9 mouse cellular contexts compared by ENCODE assay signal in the genomic region with DNA sequence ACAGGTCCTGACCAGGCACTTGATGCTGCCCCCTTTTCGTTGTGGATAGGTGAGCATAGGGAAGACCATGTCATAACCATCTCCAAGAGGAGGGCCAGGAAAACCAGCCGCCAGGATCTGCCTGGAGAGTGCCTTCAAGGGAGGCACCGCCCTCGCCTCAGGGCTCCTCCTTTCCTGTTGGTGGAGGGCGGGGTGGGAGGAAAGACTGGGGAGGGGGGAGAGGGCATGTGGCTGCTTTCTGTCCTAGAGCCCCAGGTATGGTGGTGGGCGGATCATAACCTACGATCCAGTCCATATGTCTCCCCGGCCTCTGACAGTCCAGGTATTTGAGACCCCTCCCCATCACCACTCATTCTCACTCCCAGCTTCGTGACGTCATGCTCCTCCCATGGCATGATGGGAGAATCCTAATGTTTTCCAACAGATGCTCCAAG. TPM values are rescaled to one million over a fixed set of nuclear protein-coding genes. Genes with fewer than 3 reads are reported as not detected.
A peak's percentile ranks its signal among the peaks of the same experiment; 100 is the strongest.
DNase-seq lines count a peak whose midpoint lies in the region; ATAC-seq and TF ChIP-seq lines count a peak whose summit lies in the region.
"Had no signal": no experiment of that assay in that cellular context is flagged by ENCODE, and none has a peak within 500 bp of the region (broad histone marks: within the 10 kb centered on the region; RNA-seq: fewer than 3 reads in every experiment).

No protein-coding gene starts in this region.

- 8% methylated on average over 10 of the region's 10 CpGs for WGBS in heart, embryonic 13.5 days
- WGBS in heart, adult 2 months = 8% methylated on average over 10 of the region's 10 CpGs
- 1% methylated on average over 10 of the region's 10 CpGs for WGBS in olfactory bulb, adult 2 months

- H3K9me3 ChIP-seq in heart, embryonic 13.5 days = no peaks in the 10 kb centered on the region

- peaks cover 8% of the 10 kb centered on the region for H3K4me1 ChIP-seq in heart, embryonic 13.5 days
- H3K4me1 ChIP-seq in heart, adult 2 months (ENCODE audit: control insufficient read depth, insufficient read depth, low read length) = no peaks in the 10 kb centered on the region
- peaks cover 17% of the 10 kb centered on the region for H3K4me1 ChIP-seq in olfactory bulb, adult 2 months (ENCODE audit: control insufficient read depth, insufficient read depth, low read length)

- no peak for TF ChIP-seq POLR2A in heart, adult 2 months (IDR thresholded peaks at IDR 0.05; ENCODE audit: insufficient read depth, low read depth, low read length)
- no peak for TF ChIP-seq POLR2A in olfactory bulb, adult 2 months (IDR thresholded peaks at IDR 0.05; ENCODE audit: insufficient read depth, low read depth, low read length)

- H3K4me2 ChIP-seq in heart, embryonic 13.5 days = 0 out of 2 replicates have a peak overlapping the region, but pooled peaks have one; percentile 63

- no peaks in the 10 kb centered on the region for H3K36me3 ChIP-seq in heart, embryonic 13.5 days
- H3K36me3 ChIP-seq in heart, adult 2 months (ENCODE audit: control insufficient read depth, insufficient read depth, low read length) = no peaks in the 10 kb centered on the region

- H3K79me2 ChIP-seq in heart, adult 2 months (replicated peaks; ENCODE audit: control insufficient read depth, insufficient read depth, low read length) = no peaks in the 10 kb centered on the region

- no peak overlapping the region for H3K4me3 ChIP-seq in heart, embryonic 13.5 days
- H3K4me3 ChIP-seq in heart, adult 2 months = no peak overlapping the region
- H3K4me3 ChIP-seq in left cerebral cortex, adult 2 months = peak overlapping the region; percentile 81
- peak overlapping the region; percentile 50 for H3K4me3 ChIP-seq in olfactory bulb, adult 2 months (ENCODE audit: insufficient read depth, low read depth, low read length)

- TF ChIP-seq CTCF in heart, adult 2 months (IDR thresholded peaks at IDR 0.05) = no peak
- TF ChIP-seq CTCF in left cerebral cortex, adult 2 months (IDR thresholded peaks at IDR 0.05) = no peak
- no peak for TF ChIP-seq CTCF in olfactory bulb, adult 2 months (IDR thresholded peaks at IDR 0.05; ENCODE audit: insufficient read depth, low read depth, low read length)

- intact Hi-C loops in heart, adult 2 months (cut with DNase I) = no loop called here
- intact Hi-C loops in left cerebral cortex, adult 2 months (cut with DNase I) = loop anchor here (1.0 to 5.0 kb wide), 2 partner anchors 25 to 186 kb away; no protein-coding TSS in a partner anchor

- no peak overlapping the region for H3K9ac ChIP-seq in heart, embryonic 13.5 days
- no peak overlapping the region for H3K9ac ChIP-seq in heart, adult 2 months (ENCODE audit: low read depth, low read length)

- no peak for ATAC-seq in heart, embryonic 13.5 days (ENCODE audit: extremely low read depth, insufficient number of reproducible peaks, low FRiP score, low TSS enrichment)

- no peak overlapping the region for H3K27ac ChIP-seq in heart, embryonic 13.5 days (replicated peaks)
- no peak overlapping the region for H3K27ac ChIP-seq in heart, adult 2 months
- peak overlapping the region; percentile 99 for H3K27ac ChIP-seq in left cerebral cortex, adult 2 months
- H3K27ac ChIP-seq in olfactory bulb, adult 2 months (ENCODE audit: insufficient read depth, low read depth, low read length) = peak overlapping the region; percentile 50; the same call in 1 of the 2 replicates

- TF ChIP-seq EP300 in heart, adult 2 months (IDR thresholded peaks at IDR 0.05; ENCODE audit: insufficient read depth, low read depth, low read length) = no peak

- peaks cover 78% of the 10 kb centered on the region for H3K27me3 ChIP-seq in heart, embryonic 13.5 days (replicated peaks)
- H3K27me3 ChIP-seq in heart, adult 2 months (ENCODE audit: control insufficient read depth, insufficient read depth, low read length) = peaks cover 6% of the 10 kb centered on the region; the same call in 1 of the 2 replicates

- DNase-seq in heart, adult 2 months = no peak
- DNase-seq in frontal cortex, postnatal 14 days (ENCODE audit: low spot score in 2 of 2) = peak; percentile 66 to 69
- DNase-seq in left cerebral cortex, adult 2 months (ENCODE audit: extremely low spot score in 1 of 2, low spot score in 2 of 2) = peak; percentile 74 to 78
- DNase-seq in natural killer cell, adult 2 months (ENCODE audit: low spot score in 2 of 2) = no peak
- no peak for DNase-seq in gastrocnemius, adult 8-10 months (ENCODE audit: low spot score in 2 of 2)
- no peak for DNase-seq in testis, postnatal 14 days (ENCODE audit: low spot score)

RNA-seq across cellular contexts. Expression of gene Phactr3, which starts 22.7 kb away (rescaled TPM):
- 6.3 and 6.8 TPM in 2 replicates for polyA plus RNA-seq in heart, embryonic 13.5 days (2015; fragmentation: Nextera tagmentation; extraction: Ambion mirVana)
- 1 to 10 TPM in 1 of 2 experiments, under 1 TPM in 1; 0.64 to 1.3 TPM for total RNA-seq in heart, adult 2 months (2021)
- 0.39 and 1.4 TPM in 2 replicates for polyA plus RNA-seq in heart, adult 2 months (2012; rRNA removed)
- total RNA-seq in left cerebral cortex, adult 2 months (2021) = 100 to 1,000 TPM; 143 to 156 TPM
- not detected in 2 replicates for polyA plus RNA-seq in olfactory bulb, adult 2 months (2012; ENCODE audit: insufficient read depth, insufficient read length, low replicate concordance, missing spikeins)
- total RNA-seq in gastrocnemius, adult 8-10 months (2022) = under 1 TPM in 2 of 4 experiments, not detected in 2; 0.24 to 0.31 TPM
- polyA plus RNA-seq: C2C12 had no signal

Comparison
In these comparisons a context has a peak if more than half of its experiments do, and no peak if none do; other contexts are left out.
1. H3K27ac ChIP-seq: peak in left cerebral cortex, adult 2 months (single experiment) and olfactory bulb, adult 2 months (single experiment); none in heart, embryonic 13.5 days (single experiment) and heart, adult 2 months (single experiment).
2. H3K4me3 ChIP-seq: peak in left cerebral cortex, adult 2 months (single experiment) and olfactory bulb, adult 2 months (single experiment); none in heart, embryonic 13.5 days (single experiment) and heart, adult 2 months (single experiment).
3. DNase-seq: peak in frontal cortex, postnatal 14 days (2 of 2) and left cerebral cortex, adult 2 months (2 of 2); none in heart, adult 2 months (0 of 2), natural killer cell, adult 2 months (0 of 2), gastrocnemius, adult 8-10 months (0 of 2) and testis, postnatal 14 days (single experiment).
4. RNA of gene Phactr3, which starts 22.7 kb away (total RNA-seq): 143 to 156 TPM in left cerebral cortex, adult 2 months; 0.64 to 1.3 TPM in heart, adult 2 months and 0.24 to 0.31 TPM in gastrocnemius, adult 8-10 months; every median in the first group is over 10 times any median in the second.